Comparison of ENCODE assay signal across 9 mouse cellular contexts in the genomic region with DNA sequence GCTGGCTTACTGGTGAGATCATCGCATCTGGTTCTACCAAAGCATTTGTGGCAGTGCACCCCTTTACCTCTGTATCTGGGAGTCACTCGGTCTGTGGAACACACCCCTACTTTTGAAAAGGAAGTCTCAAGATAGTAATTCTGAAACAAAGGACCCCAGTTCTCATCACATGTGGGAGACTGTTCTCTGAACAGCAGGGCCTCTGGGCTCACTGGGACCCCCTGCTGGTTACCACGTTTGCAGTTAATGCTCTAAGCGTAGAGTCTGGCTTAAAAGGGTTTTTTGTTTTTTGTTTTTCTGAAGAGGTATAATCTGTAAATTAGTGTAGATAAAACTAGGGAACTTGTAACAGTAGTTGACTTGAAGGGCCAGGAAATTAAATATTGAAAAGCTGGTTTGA. TPM values are rescaled to one million over a fixed set of nuclear protein-coding genes. Genes with fewer than 3 reads are reported as not detected.
A peak's percentile ranks its signal among the peaks of the same experiment; 100 is the strongest.
DNase-seq lines count a peak whose midpoint lies in the region; ATAC-seq and TF ChIP-seq lines count a peak whose summit lies in the region.
"Had no signal": no experiment of that assay in that cellular context is flagged by ENCODE, and none has a peak within 500 bp of the region (broad histone marks: within the 10 kb centered on the region; RNA-seq: fewer than 3 reads in every experiment).

No protein-coding gene starts in this region.

- no peak overlapping the region for H3K27ac ChIP-seq in cerebellum, adult 2 months (ENCODE audit: insufficient read depth, low read length)
- peak overlapping the region; percentile 28; the same call in 1 of the 2 replicates for H3K27ac ChIP-seq in midbrain, embryonic 10.5 days (replicated peaks)
- H3K27ac ChIP-seq in midbrain, embryonic 16.5 days (ENCODE audit: low read length): no peak overlapping the region
- no peak overlapping the region for H3K27ac ChIP-seq in embryonic facial prominence, embryonic 11.5 days (replicated peaks; ENCODE audit: low read depth, low read length)
- H3K27ac ChIP-seq in liver, embryonic 12.5 days: peak overlapping the region; percentile 84
- H3K27ac ChIP-seq: neural tube, embryonic 12.5 days had no signal

- no peak overlapping the region for H3K4me2 ChIP-seq in midbrain, embryonic 16.5 days (ENCODE audit: low read length)
- no peak overlapping the region for H3K4me2 ChIP-seq in embryonic facial prominence, embryonic 11.5 days (ENCODE audit: low read depth, low read length)
- peak overlapping the region; percentile 70 for H3K4me2 ChIP-seq in liver, embryonic 12.5 days
- H3K4me2 ChIP-seq: neural tube, embryonic 12.5 days had no signal

- no peaks in the 10 kb centered on the region for H3K36me3 ChIP-seq in midbrain, embryonic 10.5 days
- H3K36me3 ChIP-seq in midbrain, embryonic 16.5 days (ENCODE audit: control insufficient read depth, insufficient read depth, low read length): no peaks in the 10 kb centered on the region
- no peaks in the 10 kb centered on the region for H3K36me3 ChIP-seq in embryonic facial prominence, embryonic 11.5 days (replicated peaks; ENCODE audit: control insufficient read depth, insufficient read depth, low read depth, low read length)
- no peaks in the 10 kb centered on the region for H3K36me3 ChIP-seq in liver, embryonic 12.5 days
- H3K36me3 ChIP-seq: neural tube, embryonic 12.5 days had no signal

- no peak for TF ChIP-seq POLR2A in cerebellum, adult 2 months (IDR thresholded peaks at IDR 0.05; ENCODE audit: borderline replicate concordance, insufficient read depth, low read length)

- no peak overlapping the region for H3K9ac ChIP-seq in midbrain, embryonic 16.5 days (ENCODE audit: low read depth, low read length)
- no peak overlapping the region for H3K9ac ChIP-seq in embryonic facial prominence, embryonic 11.5 days (replicated peaks; ENCODE audit: low read length)
- no peak overlapping the region for H3K9ac ChIP-seq in liver, embryonic 12.5 days
- H3K9ac ChIP-seq: neural tube, embryonic 12.5 days had no signal

- H3K27me3 ChIP-seq in cerebellum, adult 2 months (ENCODE audit: control insufficient read depth, insufficient read depth, low read length): no peaks in the 10 kb centered on the region
- H3K27me3 ChIP-seq in midbrain, embryonic 10.5 days (ENCODE audit: low read depth, poor library complexity, severe bottlenecking): no peaks in the 10 kb centered on the region
- no peaks in the 10 kb centered on the region for H3K27me3 ChIP-seq in midbrain, embryonic 16.5 days (ENCODE audit: control insufficient read depth, insufficient read depth, low read depth, low read length)
- no peaks in the 10 kb centered on the region for H3K27me3 ChIP-seq in embryonic facial prominence, embryonic 11.5 days (ENCODE audit: control insufficient read depth, insufficient read depth, low read length)
- no peaks in the 10 kb centered on the region for H3K27me3 ChIP-seq in liver, embryonic 12.5 days (replicated peaks)
- H3K27me3 ChIP-seq: neural tube, embryonic 12.5 days had no signal

- no peak for ATAC-seq in midbrain, embryonic 16.5 days
- ATAC-seq in embryonic facial prominence, embryonic 11.5 days (replicated peaks; ENCODE audit: insufficient number of reproducible peaks, low FRiP score, low TSS enrichment, low read depth): no peak
- ATAC-seq in liver, embryonic 12.5 days: no peak
- ATAC-seq in frontal cortex, adult (ENCODE audit: low TSS enrichment): no peak

- H3K4me1 ChIP-seq in cerebellum, adult 2 months (ENCODE audit: control insufficient read depth, insufficient read depth, low read length): no peaks in the 10 kb centered on the region
- H3K4me1 ChIP-seq in midbrain, embryonic 10.5 days: peaks cover 11% of the 10 kb centered on the region; the same call in 1 of the 2 replicates
- no peaks in the 10 kb centered on the region for H3K4me1 ChIP-seq in midbrain, embryonic 16.5 days (ENCODE audit: control insufficient read depth, insufficient read depth, low read length)
- H3K4me1 ChIP-seq in embryonic facial prominence, embryonic 11.5 days (ENCODE audit: control insufficient read depth, insufficient read depth, low read length): no peaks in the 10 kb centered on the region
- H3K4me1 ChIP-seq in liver, embryonic 12.5 days: peaks cover 33% of the 10 kb centered on the region
- H3K4me1 ChIP-seq: neural tube, embryonic 12.5 days had no signal

- no peaks in the 10 kb centered on the region for H3K9me3 ChIP-seq in midbrain, embryonic 10.5 days (replicated peaks)
- H3K9me3 ChIP-seq in midbrain, embryonic 16.5 days (replicated peaks; ENCODE audit: control insufficient read depth, low read length, poor library complexity, severe bottlenecking): no peaks in the 10 kb centered on the region
- H3K9me3 ChIP-seq in embryonic facial prominence, embryonic 11.5 days (replicated peaks; ENCODE audit: control insufficient read depth, low read length): no peaks in the 10 kb centered on the region
- no peaks in the 10 kb centered on the region for H3K9me3 ChIP-seq in liver, embryonic 12.5 days (replicated peaks)
- H3K9me3 ChIP-seq: neural tube, embryonic 12.5 days had no signal

- H3K4me3 ChIP-seq in cerebellum, adult 2 months (replicated peaks; ENCODE audit: insufficient read depth, low read depth, low read length): no peak overlapping the region
- no peak overlapping the region for H3K4me3 ChIP-seq in midbrain, embryonic 10.5 days
- H3K4me3 ChIP-seq in midbrain, embryonic 16.5 days (ENCODE audit: low read depth, low read length): no peak overlapping the region
- H3K4me3 ChIP-seq in embryonic facial prominence, embryonic 11.5 days (ENCODE audit: low read depth, low read length): no peak overlapping the region
- no peak overlapping the region for H3K4me3 ChIP-seq in liver, embryonic 12.5 days
- H3K4me3 ChIP-seq: neural tube, embryonic 12.5 days had no signal

- TF ChIP-seq CTCF in cerebellum, adult 2 months (IDR thresholded peaks at IDR 0.05; ENCODE audit: borderline replicate concordance, insufficient read depth, low read depth, low read length): no peak

- DNase-seq in cerebellum, postnatal 10 days: peak; percentile 47 to 52
- no peak for DNase-seq in cerebellum, adult 2 months
- no peak for DNase-seq in midbrain, embryonic 10.5 days (ENCODE audit: low spot score)
- DNase-seq in embryonic facial prominence, embryonic 11.5 days (ENCODE audit: low spot score): peak; percentile 64
- peak; percentile 15 to 28 for DNase-seq in right cerebral cortex, adult 2 months (ENCODE audit: low spot score in 2 of 2)

- 42% methylated on average over 4 of the region's 4 CpGs for WGBS in cerebellum, adult 2 months
- WGBS in midbrain, embryonic 10.5 days: 30% methylated on average over 4 of the region's 4 CpGs
- 23% methylated on average over 4 of the region's 4 CpGs for WGBS in midbrain, embryonic 16.5 days
- 25% methylated on average over 4 of the region's 4 CpGs for WGBS in embryonic facial prominence, embryonic 11.5 days
- WGBS in liver, embryonic 12.5 days (ENCODE audit: insufficient replicate concordance): 35% methylated on average over 4 of the region's 4 CpGs

RNA-seq across cellular contexts. Expression of a gene that starts 42.9 kb away (rescaled TPM):
- 23.9 and 26.7 TPM in 2 replicates for polyA plus RNA-seq in cerebellum, adult 2 months (2012; rRNA removed)
- polyA plus RNA-seq in midbrain, embryonic 10.5 days (2016; fragmentation: Nextera tagmentation; extraction: Ambion mirVana): 29.6 and 30.1 TPM in 2 replicates
- 11.9 and 12.6 TPM in 2 replicates for polyA plus RNA-seq in midbrain, embryonic 16.5 days (2015; fragmentation: Nextera tagmentation; extraction: Ambion mirVana)
- 40.4 and 43.8 TPM in 2 replicates for polyA plus RNA-seq in embryonic facial prominence, embryonic 11.5 days (2014; fragmentation: Nextera tagmentation; extraction: Ambion mirVana)
- polyA plus RNA-seq in liver, embryonic 12.5 days (2016; fragmentation: Nextera tagmentation; extraction: Ambion mirVana): 36.0 and 37.7 TPM in 2 replicates

RNA-seq across cellular contexts. Expression of a gene that starts 49.8 kb away (rescaled TPM):
- polyA plus RNA-seq in cerebellum, adult 2 months (2012; rRNA removed): 0.90 and 1.1 TPM in 2 replicates
- polyA plus RNA-seq in midbrain, embryonic 10.5 days (2016; fragmentation: Nextera tagmentation; extraction: Ambion mirVana): 0.49 and 0.70 TPM in 2 replicates
- 0.19 and 0.72 TPM in 2 replicates for polyA plus RNA-seq in midbrain, embryonic 16.5 days (2015; fragmentation: Nextera tagmentation; extraction: Ambion mirVana)
- polyA plus RNA-seq in embryonic facial prominence, embryonic 11.5 days (2014; fragmentation: Nextera tagmentation; extraction: Ambion mirVana): 0.83 and 1.0 TPM in 2 replicates
- 0.49 TPM in 2 replicates for polyA plus RNA-seq in liver, embryonic 12.5 days (2016; fragmentation: Nextera tagmentation; extraction: Ambion mirVana)

Comparison
In these comparisons a context has a peak if more than half of its experiments do, and no peak if none do; other contexts are left out.
1. DNase-seq: peak in cerebellum, postnatal 10 days (2 of 2), embryonic facial prominence, embryonic 11.5 days (single experiment) and right cerebral cortex, adult 2 months (2 of 2); none in cerebellum, adult 2 months (0 of 2) and midbrain, embryonic 10.5 days (single experiment).
2. H3K27ac ChIP-seq: peak in midbrain, embryonic 10.5 days (single experiment) and liver, embryonic 12.5 days (single experiment); none in cerebellum, adult 2 months (single experiment), midbrain, embryonic 16.5 days (single experiment) and embryonic facial prominence, embryonic 11.5 days (single experiment).